Mouse (Mus musculus) liver, adult 2 months (tissue): ENCODE measurements at regions not wholly inside any gene's neighbourhood (a gene's known extent, or its start where the extent isn't known, plus 50 kb on each side); places are given as distances from the start of the nearest gene placed in this dataset.

ENCODE experiments used
- CTCF ChIP-seq: fragments of 200-500 bp; IDR thresholded peaks from 2 replicates; pipeline ENCODE4 v1.5.1; 2011; ENCODE audit warnings: low read depth, low read length, control low read depth
- POLR2A ChIP-seq: fragments of 200-500 bp; IDR thresholded peaks from 2 replicates; pipeline ENCODE4 v1.6.1; 2011; ENCODE audit warnings: low read length, control low read depth; ENCODE audit not compliant: insufficient read depth; ENCODE audit errors: extremely low read depth

DNA sequence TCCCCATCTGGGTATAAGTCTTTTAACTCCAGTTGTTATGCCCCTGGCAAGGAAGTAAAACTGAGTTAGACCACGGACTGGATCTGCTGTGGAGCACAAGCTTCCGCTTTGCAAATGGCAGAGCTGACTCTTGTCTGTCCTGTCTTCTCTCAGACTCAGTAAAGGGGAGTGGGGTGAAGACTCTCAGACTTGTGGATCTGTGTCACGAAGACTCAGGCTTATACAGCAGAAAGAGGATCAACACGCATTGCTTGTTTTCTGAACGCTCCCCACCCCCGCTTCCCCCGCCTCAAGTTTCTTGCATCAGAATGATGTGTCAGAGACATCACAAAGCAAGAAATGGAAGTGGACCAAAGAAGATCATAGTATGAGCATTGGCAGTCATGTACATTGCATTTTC, 55.3 kb upstream of the Ifne start:
- TF ChIP-seq CTCF (no peak), POLR2A (no peak)
